Mouse (Mus musculus): ENCODE measurements around the gene Raet1e. TPM values are rescaled to one million over a fixed set of nuclear protein-coding genes. Genes with fewer than 3 reads are reported as not detected.
A peak's percentile ranks its signal among the peaks of the same experiment; 100 is the strongest.
"Not testable (repeated sequence)": the region's sequence is repeated elsewhere in the genome, so short reads cannot be mapped to it uniquely, and the experiment has no call there.

The Raet1e gene
- polyA plus RNA-seq (2012; rRNA removed): 0.77 and 1.5 TPM in 2 replicates

GRCm38 (mm10) chr10:22158310-22158999, at the start of gene Raet1e, which contains the start of gene H60b:
Gene Raet1e (plus strand): TSS chr10:22158569.
Gene H60b (plus strand): TSS chr10:22158586.
- WGBS: 1% methylated on average over 48 of the region's 48 CpGs
- peak; percentile 57 for DNase-seq (ENCODE audit: low read depth, low spot score)

- 2% methylated on average over 19 of the region's 19 CpGs for WGBS
- no peak for DNase-seq (ENCODE audit: low read depth, low spot score)
These were observed 17.6 kb upstream of the Raet1e start for GRCm38 (mm10) chr10:22140665-22141280.

GRCm38 (mm10) chr10:22142194-22142593, 16.2 kb upstream of the Raet1e start:
- DNase-seq (ENCODE audit: low read depth, low spot score): peak; percentile 79
- WGBS: 84% methylated on average over 1 of the region's 1 CpGs

GRCm38 (mm10) chr10:22142926-22143325, 15.4 kb upstream of the Raet1e start:
- no peak for DNase-seq (ENCODE audit: low read depth, low spot score)
- WGBS: 68% methylated on average over 5 of the region's 5 CpGs

GRCm38 (mm10) chr10:22148441-22149072, 9.8 kb upstream of the Raet1e start:
- peak; percentile 64 for DNase-seq (ENCODE audit: low read depth, low spot score)
- 1% methylated on average over 50 of the region's 50 CpGs for WGBS

GRCm38 (mm10) chr10:22149073-22149690, 9.2 kb upstream of the Raet1e start, which contains the start of gene E030030I06Rik:
Gene E030030I06Rik (minus strand): TSS chr10:22149270.
- under 1% methylated on average over 37 of the region's 37 CpGs for WGBS
- no peak for DNase-seq (ENCODE audit: low read depth, low spot score)

- WGBS: 1% methylated on average over 50 of the region's 50 CpGs
- no peak for DNase-seq (ENCODE audit: low read depth, low spot score)
These were observed 8.5 kb upstream of the Raet1e start for GRCm38 (mm10) chr10:22149691-22150465.

- WGBS: under 1% methylated on average over 27 of the region's 27 CpGs
- no peak for DNase-seq (ENCODE audit: low read depth, low spot score)
These were observed 7.8 kb upstream of the Raet1e start for GRCm38 (mm10) chr10:22150593-22150992.

GRCm38 (mm10) chr10:22151056-22151862, 7.1 kb upstream of the Raet1e start:
- WGBS: 3% methylated on average over 55 of the region's 55 CpGs
- not testable (repeated sequence) for DNase-seq (ENCODE audit: low read depth, low spot score)

GRCm38 (mm10) chr10:22151863-22152640, 6.3 kb upstream of the Raet1e start:
- WGBS: 9% methylated on average over 11 of the region's 11 CpGs

GRCm38 (mm10) chr10:22153147-22153690, 5.2 kb upstream of the Raet1e start:
- not testable (repeated sequence) for DNase-seq (ENCODE audit: low read depth, low spot score)
- 15% methylated on average over 7 of the region's 7 CpGs for WGBS

More at GRCm38 (mm10) chr10:22151863-22152640, 6.3 kb upstream of the Raet1e start:
- DNase-seq (ENCODE audit: low read depth, low spot score): not testable (repeated sequence)

GRCm38 (mm10) chr10:22154127-22154526, 4.2 kb upstream of the Raet1e start:
- WGBS: under 1% methylated on average over 38 of the region's 38 CpGs
- DNase-seq (ENCODE audit: low read depth, low spot score): not testable (repeated sequence)

- 37% methylated on average over 3 of the region's 3 CpGs for WGBS
- no peak for DNase-seq (ENCODE audit: low read depth, low spot score)
These were observed 3.2 kb upstream of the Raet1e start for GRCm38 (mm10) chr10:22154871-22155799.

GRCm38 (mm10) chr10:22159131-22159561, 777 bp downstream of the Raet1e start:
- DNase-seq (ENCODE audit: low read depth, low spot score): no peak
- 2% methylated on average over 24 of the region's 24 CpGs for WGBS

GRCm38 (mm10) chr10:22159581-22160140, 1.3 kb downstream of the Raet1e start:
- DNase-seq (ENCODE audit: low read depth, low spot score): no peak
- 41% methylated on average over 23 of the region's 23 CpGs for WGBS

GRCm38 (mm10) chr10:22163279-22163678, 4.9 kb downstream of the Raet1e start:
- 7% methylated on average over 9 of the region's 9 CpGs for WGBS
- not testable (repeated sequence) for DNase-seq (ENCODE audit: low read depth, low spot score)

All from large intestine, adult 2 months (tissue).